Mouse (Mus musculus) spleen, adult 2 months (tissue): ENCODE measurements around the gene Eif2b3. TPM values are rescaled to one million over a fixed set of nuclear protein-coding genes. Genes with fewer than 3 reads are reported as not detected.

Experiments
- DNase-seq, 2 experiments: peaks; one replicate each; pipeline versions ENCODE4 v3.0.0 to v3.0.0-alpha.2; 2012 to 2021; ENCODE audit warnings: low spot score in 2 of 2, low read depth in 1 of 2
- H3K27ac ChIP-seq: fragments of 200-500 bp; 2 replicates; pipeline ENCODE4 v1.5.1; 2012; ENCODE audit warnings: low read length, inconsistent platforms; ENCODE audit not compliant: insufficient read depth
- H3K27me3 ChIP-seq: fragments of 200-500 bp; 2 replicates; pipeline ENCODE4 v1.6.1; 2012; ENCODE audit warnings: mild to moderate bottlenecking, moderate library complexity, low read length, inconsistent platforms; ENCODE audit not compliant: control insufficient read depth, insufficient read depth
- H3K36me3 ChIP-seq: fragments of 200-500 bp; 2 replicates; pipeline ENCODE4 v1.6.1; 2012; ENCODE audit warnings: mild to moderate bottlenecking, low read length, inconsistent platforms; ENCODE audit not compliant: control insufficient read depth, insufficient read depth
- H3K4me1 ChIP-seq: fragments of 200-500 bp; 2 replicates; pipeline ENCODE4 v1.6.1; 2011; ENCODE audit warnings: inconsistent platforms; ENCODE audit not compliant: control insufficient read depth, insufficient read depth, insufficient read length
- H3K4me3 ChIP-seq: fragments of 200-500 bp; 2 replicates; pipeline ENCODE4 v1.5.1; 2011; ENCODE audit warnings: mild to moderate bottlenecking, inconsistent platforms; ENCODE audit not compliant: insufficient read depth, insufficient read length; ENCODE audit errors: extremely low read depth
- CTCF ChIP-seq: fragments of 200-500 bp; IDR thresholded peaks from 2 replicates; pipeline ENCODE4 v1.5.1; 2011; ENCODE audit warnings: mild to moderate bottlenecking, inconsistent platforms; ENCODE audit not compliant: insufficient read depth, insufficient read length, insufficient replicate concordance; ENCODE audit errors: extremely low read depth
- POLR2A ChIP-seq: fragments of 200-500 bp; IDR thresholded peaks from 2 replicates; pipeline ENCODE4 v1.6.1; 2011; ENCODE audit warnings: low read depth, low read length, inconsistent platforms
- WGBS: fragments of 180-500 bp; shearing (Covaris S2); methylation state at CpG from one replicate; pipeline ENCODE4 v1.1.7; 2018; 5-methylcytosine and 5-hydroxymethylcytosine counted together
- polyA plus RNA-seq: library from polyadenylated mRNA; depleted of rRNA; stranded (reverse); fragments of >200 nt; gene quantifications from 2 replicates; pipeline ENCODE4 v1.2.3, GENCODE M21; 2012

Eif2b3 gene
- polyA plus RNA-seq, 1 experiment: 3.6 TPM

GRCm38 (mm10) chr4:117048836-117049235 is 29.6 kb downstream of the Eif2b3 start:
- Histone ChIP-seq H3K27me3 (no peaks in the 10 kb centered on the region), H3K4me3 (no peak overlapping the region), H3K4me1 (no peaks in the 10 kb centered on the region), H3K36me3 (no peaks in the 10 kb centered on the region; the same call in 1 of the 2 replicates), H3K27ac (no peak overlapping the region)
- WGBS: 84% methylated on average over 3 of the region's 3 CpGs
- TF ChIP-seq POLR2A (no peak), CTCF (no peak)
- DNase-seq: no peak

GRCm38 (mm10) chr4:117049485-117049884 is 30.3 kb downstream of the Eif2b3 start:
- Histone ChIP-seq H3K27ac (no peak overlapping the region), H3K27me3 (no peaks in the 10 kb centered on the region), H3K4me3 (no peak overlapping the region), H3K36me3 (no peaks in the 10 kb centered on the region; the same call in 1 of the 2 replicates), H3K4me1 (no peaks in the 10 kb centered on the region)
- no peak for DNase-seq
- TF ChIP-seq CTCF (no peak), POLR2A (no peak)
- WGBS: 91% methylated on average over 1 of the region's 1 CpGs

GRCm38 (mm10) chr4:117052626-117053025 is 33.4 kb downstream of the Eif2b3 start:
- no peak overlapping the region for H3K27ac ChIP-seq
- DNase-seq: no peak
- H3K36me3 ChIP-seq: no peaks in the 10 kb centered on the region
- no peaks in the 10 kb centered on the region for H3K27me3 ChIP-seq
- no peaks in the 10 kb centered on the region for H3K4me1 ChIP-seq
- no peak for TF ChIP-seq CTCF
- no peak for TF ChIP-seq POLR2A
- H3K4me3 ChIP-seq: no peak overlapping the region
- WGBS: 90% methylated on average over 4 of the region's 4 CpGs

GRCm38 (mm10) chr4:117053956-117054355 is 34.8 kb downstream of the Eif2b3 start:
- no peak for DNase-seq
- Histone ChIP-seq H3K4me3 (no peak overlapping the region), H3K4me1 (no peaks in the 10 kb centered on the region), H3K27ac (no peak overlapping the region), H3K27me3 (no peaks in the 10 kb centered on the region), H3K36me3 (no peaks in the 10 kb centered on the region)
- no peak for TF ChIP-seq POLR2A
- no peak for TF ChIP-seq CTCF
- 87% methylated on average over 4 of the region's 4 CpGs for WGBS

GRCm38 (mm10) chr4:117056102-117056501 is 36.9 kb downstream of the Eif2b3 start:
- H3K36me3 ChIP-seq: peaks cover 1% of the 10 kb centered on the region
- no peak for DNase-seq

GRCm38 (mm10) chr4:117056514-117056913 is 37.3 kb downstream of the Eif2b3 start:
- no peak overlapping the region for H3K27ac ChIP-seq

More at GRCm38 (mm10) chr4:117056102-117056501, 36.9 kb downstream of the Eif2b3 start:
- H3K27ac ChIP-seq: no peak overlapping the region
- no peaks in the 10 kb centered on the region for H3K4me1 ChIP-seq
- H3K4me3 ChIP-seq: no peak overlapping the region
- H3K27me3 ChIP-seq: no peaks in the 10 kb centered on the region
- no peak for TF ChIP-seq POLR2A
- TF ChIP-seq CTCF: no peak

GRCm38 (mm10) chr4:117058512-117058911 is 39.3 kb downstream of the Eif2b3 start:
- H3K36me3 ChIP-seq: peaks cover 1% of the 10 kb centered on the region
- no peak for TF ChIP-seq POLR2A
- TF ChIP-seq CTCF: no peak
- no peak overlapping the region for H3K4me3 ChIP-seq
- H3K27ac ChIP-seq: no peak overlapping the region
- no peak for DNase-seq
- WGBS: 80% methylated on average over 4 of the region's 4 CpGs
- H3K4me1 ChIP-seq: no peaks in the 10 kb centered on the region
- H3K27me3 ChIP-seq: no peaks in the 10 kb centered on the region

More at GRCm38 (mm10) chr4:117056514-117056913, 37.3 kb downstream of the Eif2b3 start:
- Histone ChIP-seq H3K36me3 (peaks cover 1% of the 10 kb centered on the region), H3K27me3 (no peaks in the 10 kb centered on the region), H3K4me1 (no peaks in the 10 kb centered on the region), H3K4me3 (no peak overlapping the region)
- 88% methylated on average over 2 of the region's 2 CpGs for WGBS
- DNase-seq: no peak
- no peak for TF ChIP-seq POLR2A
- no peak for TF ChIP-seq CTCF
